Mouse (Mus musculus) testis, adult 2 months (tissue): ENCODE results near the gene Teddm1b.
"Not testable (repeated sequence)": the region's sequence is repeated elsewhere in the genome, so short reads cannot be mapped to it uniquely, and the experiment has no call there.

Experiments
- CTCF ChIP-seq: fragments of 200-500 bp; IDR thresholded peaks from 2 replicates; pipeline ENCODE4 v1.5.1; 2012; ENCODE audit warnings: low read depth, mild to moderate bottlenecking, inconsistent platforms, low read length, moderate library complexity; ENCODE audit not compliant: control insufficient read depth, insufficient read depth, insufficient replicate concordance
- POLR2A ChIP-seq: fragments of 200-500 bp; IDR thresholded peaks from 2 replicates; pipeline ENCODE4 v1.6.1; 2012; ENCODE audit warnings: low read depth, mild to moderate bottlenecking, inconsistent platforms, low read length, moderate library complexity; ENCODE audit not compliant: control insufficient read depth

- TF ChIP-seq CTCF, POLR2A: not testable (repeated sequence)
These were observed 6.2 kb downstream of the Teddm1b start for GRCm38 (mm10) chr1:153880391-153880790.
